Mouse (Mus musculus) natural killer cell, adult 2 months (primary cell): ENCODE measurements around the gene Mrpl42.

Experiments
- DNase-seq, 2 experiments: peaks; one replicate each; pipeline ENCODE4 v3.0.0; 2022; ENCODE audit warnings: low spot score in 2 of 2

The Mrpl42 gene

GRCm38 (mm10) chr10:95458050-95458806 lies 43.5 kb downstream of the Mrpl42 start:
- DNase-seq, result no peak

- no peak for DNase-seq
Measured at GRCm38 (mm10) chr10:95457367-95458049, 44.2 kb downstream of the Mrpl42 start.

GRCm38 (mm10) chr10:95456103-95456502 lies 45.6 kb downstream of the Mrpl42 start:
- no peak for DNase-seq

GRCm38 (mm10) chr10:95453282-95453681 lies 48.5 kb downstream of the Mrpl42 start:
- DNase-seq, result no peak

GRCm38 (mm10) chr10:95449033-95449432 lies 52.7 kb downstream of the Mrpl42 start:
- DNase-seq, result peak in 1 of 2 experiments; percentile 3

- peak; percentile 4 to 23 for DNase-seq
Measured at GRCm38 (mm10) chr10:95447954-95448353, 53.8 kb downstream of the Mrpl42 start.

GRCm38 (mm10) chr10:95445104-95446056 lies 56.4 kb downstream of the Mrpl42 start:
- DNase-seq, result no peak

- DNase-seq, result no peak
Measured at GRCm38 (mm10) chr10:95442334-95442733, 59.4 kb downstream of the Mrpl42 start.

- no peak for DNase-seq
Measured at GRCm38 (mm10) chr10:95440566-95440965, 61.2 kb downstream of the Mrpl42 start.

GRCm38 (mm10) chr10:95439718-95440339 lies 61.9 kb downstream of the Mrpl42 start:
- DNase-seq, result no peak

- DNase-seq, result no peak
Measured at GRCm38 (mm10) chr10:95438941-95439340, 62.8 kb downstream of the Mrpl42 start.
